Mouse (Mus musculus) kidney, adult 11 months (tissue): ENCODE data around the gene Dnajb6.

ENCODE experiments used
- DNase-seq: peaks from one replicate; pipeline ENCODE4 v3.0.0; 2022

Gene Dnajb6

DNA sequence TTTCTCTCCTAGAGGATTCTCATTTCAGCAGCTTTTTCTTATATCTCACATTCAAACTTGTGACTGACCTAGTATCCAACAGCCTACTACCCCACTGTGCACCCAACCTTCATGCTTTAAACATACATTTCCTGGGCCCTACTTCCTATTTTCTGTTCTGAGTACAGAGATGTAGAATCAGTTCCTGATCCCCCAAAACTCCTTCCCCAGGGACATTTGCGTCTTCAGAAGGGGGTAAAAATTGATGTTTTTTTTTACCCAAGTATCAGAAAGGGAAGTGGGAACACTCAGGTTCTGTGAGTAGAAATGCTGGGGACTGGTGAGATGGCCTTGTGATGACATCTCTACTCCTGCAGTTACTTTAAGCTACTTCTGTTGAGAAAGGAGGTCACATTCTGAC is 117.5 kb downstream of the Dnajb6 start:
- no peak for DNase-seq

- no peak for DNase-seq
Observed at GRCm38 (mm10) chr5:29854376-29854775, 118.9 kb downstream of the Dnajb6 start.

GRCm38 (mm10) chr5:29854971-29855370 is 119.5 kb downstream of the Dnajb6 start:
- DNase-seq: no peak

GRCm38 (mm10) chr5:29861522-29861921 is 126.0 kb downstream of the Dnajb6 start:
- no peak for DNase-seq

GRCm38 (mm10) chr5:29862388-29862787 is 126.9 kb downstream of the Dnajb6 start:
- no peak for DNase-seq

- DNase-seq: no peak
Observed at GRCm38 (mm10) chr5:29864291-29864737, 128.8 kb downstream of the Dnajb6 start.

DNA sequence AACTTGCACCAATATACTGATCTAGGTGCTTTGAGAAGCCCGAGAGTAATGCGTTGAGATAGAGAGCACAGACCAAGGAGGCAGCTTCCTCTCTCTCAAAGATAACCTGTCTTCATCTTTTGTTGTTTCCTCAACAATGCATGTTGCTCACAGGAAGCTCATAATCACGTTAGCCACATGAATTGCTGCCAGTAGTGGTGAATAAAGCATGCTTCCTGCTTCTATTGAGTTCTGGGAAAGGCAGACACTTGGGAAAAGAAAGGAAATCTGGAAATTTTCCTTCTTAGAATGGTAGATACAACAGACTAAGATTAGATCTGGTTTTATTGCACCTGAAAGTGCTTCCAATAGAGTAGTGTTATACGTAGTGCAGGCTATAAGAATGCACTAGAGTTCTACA is 129.5 kb downstream of the Dnajb6 start:
- no peak for DNase-seq
